Mouse (Mus musculus): ENCODE measurements around the gene Zic5.

- TF ChIP-seq POLR2A (IDR thresholded peaks at IDR 0.05; ENCODE audit: borderline replicate concordance, control insufficient read depth, low read depth, low read length) (no peak), CTCF (IDR thresholded peaks at IDR 0.05; ENCODE audit: control insufficient read depth, insufficient read depth, low read length) (no peak)
Measured at GRCm38 (mm10) chr14:122465931-122466490, 534 bp upstream of the Zic5 start.
